Mouse (Mus musculus): ENCODE results near the gene Etv5. TPM values are rescaled to one million over a fixed set of nuclear protein-coding genes. Genes with fewer than 3 reads are reported as not detected.
"Not testable (repeated sequence)": the region's sequence is repeated elsewhere in the genome, so short reads cannot be mapped to it uniquely, and the experiment has no call there.

Gene Etv5
- polyA plus RNA-seq, 1 experiment from 2014 or later: 14.0 TPM

- Histone ChIP-seq H3K27ac (no peak overlapping the region), H3K27me3 (replicated peaks) (no peaks in the 10 kb centered on the region), H3K9me3 (no peaks in the 10 kb centered on the region), H3K4me3 (replicated peaks) (no peak overlapping the region), H3K4me1 (no peaks in the 10 kb centered on the region), H3K4me2 (no peak overlapping the region), H3K36me3 (no peaks in the 10 kb centered on the region), H3K9ac (no peak overlapping the region)
- no peak; the same call in 1 of the 2 replicates for ATAC-seq (ENCODE audit: insufficient read depth, low FRiP score, low read depth)
- WGBS: 77% methylated on average over 13 of the region's 13 CpGs
These were observed 50.2 kb downstream of the Etv5 start for GRCm38 (mm10) chr16:22389146-22389911.

- Histone ChIP-seq H3K4me1 (no peaks in the 10 kb centered on the region), H3K27me3 (replicated peaks) (no peaks in the 10 kb centered on the region), H3K36me3 (no peaks in the 10 kb centered on the region), H3K4me3 (replicated peaks) (no peak overlapping the region), H3K4me2 (no peak overlapping the region), H3K9ac (no peak overlapping the region), H3K9me3 (no peaks in the 10 kb centered on the region), H3K27ac (no peak overlapping the region)
- ATAC-seq (ENCODE audit: insufficient read depth, low FRiP score, low read depth): no peak
- WGBS: 86% methylated on average over 6 of the region's 6 CpGs
These were observed 51.8 kb downstream of the Etv5 start for GRCm38 (mm10) chr16:22387731-22388130.

- not testable (repeated sequence) for H3K27me3 ChIP-seq (replicated peaks); H3K4me1 ChIP-seq; H3K4me3 ChIP-seq (replicated peaks); H3K4me2 ChIP-seq; ATAC-seq (ENCODE audit: insufficient read depth, low FRiP score, low read depth); H3K9me3 ChIP-seq; H3K36me3 ChIP-seq; H3K27ac ChIP-seq; H3K9ac ChIP-seq
- 76% methylated on average over 7 of the region's 7 CpGs for WGBS
These were observed 57.5 kb downstream of the Etv5 start for GRCm38 (mm10) chr16:22382018-22382417.

- H3K4me1 ChIP-seq: no peaks in the 10 kb centered on the region
- no peaks in the 10 kb centered on the region for H3K27me3 ChIP-seq (replicated peaks)
- no peaks in the 10 kb centered on the region for H3K9me3 ChIP-seq
- H3K27ac ChIP-seq: no peak overlapping the region
- no peak for ATAC-seq (ENCODE audit: insufficient read depth, low FRiP score, low read depth)
- 87% methylated on average over 8 of the region's 8 CpGs for WGBS
- H3K4me3 ChIP-seq (replicated peaks): no peak overlapping the region
- H3K36me3 ChIP-seq: no peaks in the 10 kb centered on the region
- no peak overlapping the region for H3K9ac ChIP-seq
- no peak overlapping the region for H3K4me2 ChIP-seq
These were observed 58.5 kb downstream of the Etv5 start for GRCm38 (mm10) chr16:22380981-22381380.

DNA sequence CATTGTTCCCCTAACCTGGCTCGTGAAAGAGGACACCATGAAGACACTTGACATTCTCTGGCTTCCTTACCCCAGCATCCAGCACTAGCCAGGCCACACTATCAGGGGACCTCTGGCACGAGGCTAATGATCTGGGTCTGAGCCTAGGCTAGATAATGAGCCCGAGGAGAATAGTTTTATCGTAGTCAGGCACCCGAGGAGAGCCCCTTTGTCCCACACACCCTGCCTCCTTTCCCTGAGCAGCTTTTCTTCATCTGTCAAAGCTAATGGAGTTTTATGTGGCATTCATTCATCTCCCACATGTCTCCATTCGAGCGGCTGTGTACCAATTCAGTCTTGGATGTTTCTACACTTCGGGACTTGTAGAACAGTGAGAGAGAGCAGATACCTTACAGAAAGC is 59.5 kb downstream of the Etv5 start:
- no peaks in the 10 kb centered on the region for H3K27me3 ChIP-seq (replicated peaks)
- H3K27ac ChIP-seq: no peak overlapping the region
- H3K9ac ChIP-seq: no peak overlapping the region
- no peaks in the 10 kb centered on the region for H3K9me3 ChIP-seq
- ATAC-seq (ENCODE audit: insufficient read depth, low FRiP score, low read depth): no peak
- H3K4me1 ChIP-seq: no peaks in the 10 kb centered on the region
- no peak overlapping the region for H3K4me2 ChIP-seq
- no peaks in the 10 kb centered on the region for H3K36me3 ChIP-seq
- 55% methylated on average over 8 of the region's 8 CpGs for WGBS
- H3K4me3 ChIP-seq (replicated peaks): no peak overlapping the region

DNA sequence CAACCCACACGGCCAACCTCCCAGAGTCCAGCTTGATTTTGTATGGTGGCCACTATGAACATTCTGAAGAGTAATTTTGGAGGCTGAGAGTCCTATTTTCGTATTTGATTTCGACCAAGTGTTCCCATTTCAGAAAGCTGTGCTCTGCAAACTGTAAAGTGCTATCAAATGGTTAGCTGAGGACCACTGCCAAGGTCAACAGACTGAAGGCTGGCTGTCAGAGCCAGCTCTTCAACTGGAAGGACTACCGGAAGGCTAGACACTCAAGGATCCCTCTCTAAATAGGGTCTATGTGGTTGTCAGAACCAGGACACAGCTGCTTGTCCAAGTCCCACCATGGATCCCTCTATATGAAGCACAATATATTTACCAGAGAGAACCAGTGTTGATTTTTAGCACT is 60.2 kb downstream of the Etv5 start:
- Histone ChIP-seq H3K4me1 (no peaks in the 10 kb centered on the region), H3K36me3 (no peaks in the 10 kb centered on the region), H3K27me3 (replicated peaks) (no peaks in the 10 kb centered on the region), H3K4me3 (replicated peaks) (no peak overlapping the region), H3K9ac (no peak overlapping the region), H3K9me3 (no peaks in the 10 kb centered on the region), H3K4me2 (no peak overlapping the region), H3K27ac (no peak overlapping the region)
- 86% methylated on average over 4 of the region's 4 CpGs for WGBS
- ATAC-seq (ENCODE audit: insufficient read depth, low FRiP score, low read depth): no peak

DNA sequence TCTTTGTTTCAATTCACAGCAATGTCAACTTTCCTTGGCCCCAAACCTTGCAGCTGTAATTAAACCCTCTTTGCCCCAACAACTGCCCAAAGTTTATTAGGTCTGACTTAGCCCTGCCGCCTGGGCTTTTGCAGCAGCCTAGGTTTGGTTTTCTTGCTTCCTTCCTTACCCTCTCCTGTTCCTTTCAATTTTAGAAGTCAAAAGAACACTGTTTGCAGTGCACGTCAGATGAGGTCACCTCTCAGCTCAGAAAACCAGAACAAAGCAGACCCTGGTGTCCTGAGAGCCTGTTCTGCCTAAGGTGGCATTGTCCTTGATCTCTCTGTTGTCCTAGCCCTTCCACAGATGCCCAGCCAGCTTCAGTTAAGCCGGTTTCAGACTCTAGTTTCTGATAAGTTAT is 61.8 kb downstream of the Etv5 start:
- no peak overlapping the region for H3K27ac ChIP-seq
- H3K9me3 ChIP-seq: no peaks in the 10 kb centered on the region
- no peak overlapping the region for H3K9ac ChIP-seq
- 0 out of 2 replicates have a peak, but pooled peaks cover 2% of the 10 kb centered on the region for H3K4me1 ChIP-seq
- H3K4me2 ChIP-seq: no peak overlapping the region
- no peak overlapping the region for H3K4me3 ChIP-seq (replicated peaks)
- no peak for ATAC-seq (ENCODE audit: insufficient read depth, low FRiP score, low read depth)
- WGBS: 58% methylated on average over 3 of the region's 3 CpGs
- H3K27me3 ChIP-seq (replicated peaks): no peaks in the 10 kb centered on the region
- H3K36me3 ChIP-seq: no peaks in the 10 kb centered on the region

DNA sequence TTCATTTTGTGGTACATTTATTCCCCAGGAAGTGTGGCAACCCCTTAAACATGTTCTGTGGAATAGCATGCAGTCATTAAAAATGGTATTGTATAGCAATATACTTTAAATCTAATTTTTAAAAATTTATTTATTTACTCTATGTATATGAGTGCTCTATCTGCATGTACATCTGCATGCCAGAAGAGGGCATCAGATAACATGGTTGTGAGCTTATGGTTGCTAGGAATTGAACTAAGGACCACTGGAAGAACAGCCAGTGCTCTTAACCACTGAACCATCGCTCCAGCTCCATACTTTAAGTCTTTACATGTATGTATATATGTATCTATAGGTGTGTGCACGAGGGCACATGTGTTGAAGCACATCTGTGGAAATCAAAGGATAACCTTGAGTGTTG is 64.6 kb downstream of the Etv5 start:
- 0 out of 2 replicates have a peak, but pooled peaks cover 5% of the 10 kb centered on the region for H3K4me1 ChIP-seq
- H3K9me3 ChIP-seq: no peaks in the 10 kb centered on the region
- H3K27ac ChIP-seq: no peak overlapping the region
- H3K27me3 ChIP-seq (replicated peaks): no peaks in the 10 kb centered on the region
- no peak overlapping the region for H3K9ac ChIP-seq
- H3K4me3 ChIP-seq (replicated peaks): no peak overlapping the region
- no peak overlapping the region for H3K4me2 ChIP-seq
- H3K36me3 ChIP-seq: no peaks in the 10 kb centered on the region
- 76% methylated on average over 2 of the region's 2 CpGs for WGBS
- no peak for ATAC-seq (ENCODE audit: insufficient read depth, low FRiP score, low read depth)

GRCm38 (mm10) chr16:22372701-22373124 is 66.8 kb downstream of the Etv5 start:
- Histone ChIP-seq H3K36me3 (no peaks in the 10 kb centered on the region), H3K4me3 (replicated peaks) (no peak overlapping the region), H3K27ac (no peak overlapping the region), H3K9ac (no peak overlapping the region), H3K9me3 (no peaks in the 10 kb centered on the region), H3K4me1 (0 out of 2 replicates have a peak, but pooled peaks cover 5% of the 10 kb centered on the region), H3K4me2 (no peak overlapping the region), H3K27me3 (replicated peaks) (no peaks in the 10 kb centered on the region)
- 16% methylated on average over 10 of the region's 10 CpGs for WGBS
- no peak for ATAC-seq (ENCODE audit: insufficient read depth, low FRiP score, low read depth)

DNA sequence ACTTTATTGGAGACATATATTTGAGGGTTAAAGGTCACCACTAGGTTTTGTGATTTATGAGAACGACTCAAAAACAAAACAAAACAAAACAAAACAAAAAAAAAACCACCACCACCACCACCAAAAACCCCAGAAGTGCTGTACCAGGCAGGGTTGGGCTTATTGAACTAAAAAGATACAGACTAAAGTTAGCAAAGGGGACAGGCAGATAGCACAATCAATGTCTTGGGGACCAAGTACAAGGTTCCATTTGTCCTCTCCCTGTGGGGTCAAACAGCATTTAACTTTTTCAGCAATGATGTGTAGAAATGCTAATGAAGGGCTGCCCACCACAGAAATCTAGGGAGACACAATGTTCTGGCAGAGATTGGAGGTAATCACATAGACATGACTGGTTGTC is 67.3 kb downstream of the Etv5 start:
- Histone ChIP-seq H3K36me3 (no peaks in the 10 kb centered on the region), H3K27me3 (replicated peaks) (no peaks in the 10 kb centered on the region)
- WGBS: 63% methylated on average over 1 of the region's 1 CpGs

GRCm38 (mm10) chr16:22367099-22367498 is 72.4 kb downstream of the Etv5 start:
- no peak overlapping the region for H3K9ac ChIP-seq

More for the DNA sequence above, 67.3 kb downstream of the Etv5 start:
- ATAC-seq (ENCODE audit: insufficient read depth, low FRiP score, low read depth): no peak
- Histone ChIP-seq H3K4me3 (replicated peaks) (no peak overlapping the region), H3K9me3 (no peaks in the 10 kb centered on the region), H3K4me1 (0 out of 2 replicates have a peak, but pooled peaks cover 5% of the 10 kb centered on the region), H3K9ac (no peak overlapping the region), H3K27ac (no peak overlapping the region), H3K4me2 (no peak overlapping the region)

DNA sequence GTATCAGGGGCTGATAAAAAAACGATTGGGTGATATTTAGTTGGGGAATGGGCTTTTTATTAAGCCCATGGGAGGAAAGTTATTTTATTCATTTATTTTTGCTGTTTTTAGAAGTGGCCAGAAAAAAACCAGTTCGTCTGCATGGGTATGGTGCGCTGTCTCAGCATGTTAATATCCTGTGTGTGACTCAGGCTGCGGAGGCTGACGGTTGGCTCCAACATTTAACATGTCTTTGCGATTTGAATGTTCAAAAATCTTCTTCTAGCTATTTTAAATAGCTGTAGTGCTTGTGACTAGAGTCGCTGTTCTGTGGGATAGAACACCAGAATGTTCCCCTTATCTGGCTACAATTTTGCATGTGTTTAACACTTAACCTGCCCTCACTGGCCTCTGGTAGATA is 73.5 kb downstream of the Etv5 start:
- Histone ChIP-seq H3K9me3 (no peaks in the 10 kb centered on the region), H3K36me3 (no peaks in the 10 kb centered on the region), H3K4me2 (no peak overlapping the region), H3K4me3 (replicated peaks) (no peak overlapping the region), H3K27me3 (replicated peaks) (no peaks in the 10 kb centered on the region), H3K9ac (no peak overlapping the region), H3K4me1 (no peaks in the 10 kb centered on the region), H3K27ac (no peak overlapping the region)
- 75% methylated on average over 7 of the region's 7 CpGs for WGBS
- ATAC-seq (ENCODE audit: insufficient read depth, low FRiP score, low read depth): no peak

More at GRCm38 (mm10) chr16:22367099-22367498, 72.4 kb downstream of the Etv5 start:
- WGBS: 88% methylated on average over 7 of the region's 7 CpGs
- H3K27me3 ChIP-seq (replicated peaks): no peaks in the 10 kb centered on the region
- H3K27ac ChIP-seq: no peak overlapping the region
- H3K4me3 ChIP-seq (replicated peaks): no peak overlapping the region
- no peak for ATAC-seq (ENCODE audit: insufficient read depth, low FRiP score, low read depth)
- no peaks in the 10 kb centered on the region for H3K4me1 ChIP-seq
- no peak overlapping the region for H3K4me2 ChIP-seq
- H3K9me3 ChIP-seq: no peaks in the 10 kb centered on the region
- H3K36me3 ChIP-seq: no peaks in the 10 kb centered on the region
